Mouse (Mus musculus) spleen, postnatal 36 days (tissue): ENCODE data around the gene Prkce.

Experiments
- DNase-seq, 2 experiments: peaks; one replicate each; pipeline ENCODE4 v3.0.0; 2022; ENCODE audit warnings: low spot score in 2 of 2, mixed read lengths in 1 of 2

The Prkce gene

DNA sequence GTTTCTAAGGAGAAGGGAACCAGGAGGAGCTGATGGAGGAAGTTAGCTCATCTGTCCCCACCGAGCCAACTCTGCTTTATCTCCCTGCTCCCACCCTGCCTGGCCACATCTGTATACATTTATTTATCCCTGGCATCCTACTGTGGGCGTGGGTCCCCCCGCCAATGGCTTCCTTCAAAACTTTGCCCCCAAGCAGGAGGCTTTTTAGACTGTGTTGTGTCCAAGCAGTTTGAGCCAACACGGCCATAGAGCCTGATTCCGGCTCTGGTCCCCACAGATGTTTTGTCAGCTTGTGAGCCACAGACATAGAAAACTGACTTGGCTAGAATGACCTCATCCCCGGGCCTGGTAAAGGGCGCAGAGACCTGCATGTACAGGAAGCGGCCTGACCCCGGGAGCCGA, 89.1 kb downstream of the Prkce start:
- no peak for DNase-seq

DNA sequence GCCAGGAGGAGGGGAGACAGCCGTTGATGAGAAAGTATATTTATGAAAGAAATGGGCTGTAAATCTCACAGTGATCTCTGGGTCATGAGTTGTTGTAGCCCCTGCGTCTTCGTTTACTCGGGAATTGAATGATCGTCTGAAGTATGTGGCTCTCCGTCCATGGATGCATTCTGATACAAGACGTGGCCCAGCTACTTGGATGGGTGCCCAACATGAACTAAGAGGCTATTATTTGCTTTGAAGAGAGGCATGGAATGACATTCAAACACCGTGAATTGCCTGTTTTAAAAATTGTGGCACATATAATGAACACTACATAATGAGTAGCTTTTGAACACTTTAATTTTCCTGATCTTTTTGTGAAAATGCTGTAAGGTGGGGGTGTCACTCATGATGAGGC, 93.5 kb downstream of the Prkce start:
- DNase-seq = no peak

DNA sequence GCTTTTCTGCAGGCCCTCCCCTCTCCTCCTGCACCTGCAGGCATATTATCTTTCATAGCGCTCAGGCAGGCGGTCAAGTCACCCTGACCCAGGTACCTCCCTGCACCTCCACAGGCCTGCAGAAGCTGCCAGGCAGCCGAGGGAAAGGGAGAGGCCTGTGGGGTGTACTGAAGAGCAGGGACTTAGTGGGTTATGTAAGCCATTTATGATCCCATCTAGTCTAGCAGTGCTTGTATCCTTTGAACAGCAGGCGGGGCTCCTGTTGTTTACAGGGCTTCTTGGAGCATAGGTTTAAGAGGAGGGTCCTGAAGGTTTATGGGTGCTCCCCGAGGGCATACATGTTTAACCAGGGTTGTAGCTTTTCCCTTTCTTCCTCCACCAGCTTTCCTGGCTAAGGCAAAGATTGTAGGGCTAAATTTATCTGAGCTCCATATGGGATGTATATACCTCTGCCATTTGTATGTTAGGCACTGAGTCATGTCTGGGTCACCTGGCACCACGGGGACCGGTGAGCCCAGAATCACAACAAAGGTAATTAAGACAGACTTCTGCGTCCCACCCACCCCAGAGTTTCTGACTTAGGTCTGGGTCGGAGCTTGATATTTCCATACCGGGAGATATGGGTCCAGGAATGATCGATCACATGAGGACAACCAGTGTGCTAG, 96.5 kb downstream of the Prkce start:
- no peak for DNase-seq

DNA sequence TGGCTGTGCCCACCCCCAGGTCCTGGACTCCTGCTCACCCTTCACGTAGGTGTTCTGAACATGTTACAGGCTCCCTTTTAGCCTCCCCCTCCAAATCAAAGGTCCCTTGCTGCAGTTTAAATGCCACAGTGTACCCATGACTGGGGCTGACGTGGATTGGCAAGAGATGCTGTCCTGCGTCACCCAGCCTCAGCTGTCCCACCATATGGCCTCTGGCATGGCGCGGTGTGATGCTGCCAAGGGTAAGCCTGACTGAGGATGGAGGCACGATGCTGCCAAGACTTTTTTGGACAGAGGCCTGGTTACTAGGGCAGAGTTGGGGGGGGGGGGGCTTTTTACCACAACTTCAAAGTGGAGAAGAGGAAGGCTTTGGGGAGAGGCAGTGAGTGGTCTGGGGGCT, 98.5 kb downstream of the Prkce start:
- no peak for DNase-seq

DNA sequence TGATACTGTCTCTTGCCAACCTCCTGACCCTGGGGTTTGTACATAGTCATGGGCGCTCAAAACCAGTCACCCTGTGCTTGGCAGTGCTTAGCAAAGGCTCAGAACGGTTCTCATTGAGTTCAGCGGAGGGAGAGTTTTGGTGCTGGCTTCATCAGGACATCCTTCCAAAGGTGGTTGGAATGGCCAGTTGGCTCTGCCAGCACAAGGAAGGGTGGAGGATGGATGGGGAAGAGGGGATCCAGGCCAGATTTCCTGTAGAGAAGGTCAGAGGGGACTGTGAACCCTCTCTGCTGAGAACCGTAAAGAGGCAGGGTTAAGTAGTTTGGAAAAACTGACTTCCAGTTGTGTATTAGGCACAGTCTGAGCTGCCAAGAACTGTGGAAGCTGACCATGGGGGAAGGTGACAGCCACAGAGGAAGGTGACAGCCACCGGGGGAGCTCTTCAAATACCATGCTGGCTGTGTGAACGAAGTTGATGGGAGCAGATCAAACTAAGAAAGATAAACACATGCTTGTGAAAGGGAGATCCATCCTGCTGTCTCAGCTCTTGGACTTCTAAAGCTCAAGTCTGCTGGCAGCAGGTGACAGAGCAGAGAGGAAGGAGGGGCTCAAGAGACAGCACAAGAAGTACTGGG, 99.7 kb downstream of the Prkce start:
- no peak for DNase-seq

DNA sequence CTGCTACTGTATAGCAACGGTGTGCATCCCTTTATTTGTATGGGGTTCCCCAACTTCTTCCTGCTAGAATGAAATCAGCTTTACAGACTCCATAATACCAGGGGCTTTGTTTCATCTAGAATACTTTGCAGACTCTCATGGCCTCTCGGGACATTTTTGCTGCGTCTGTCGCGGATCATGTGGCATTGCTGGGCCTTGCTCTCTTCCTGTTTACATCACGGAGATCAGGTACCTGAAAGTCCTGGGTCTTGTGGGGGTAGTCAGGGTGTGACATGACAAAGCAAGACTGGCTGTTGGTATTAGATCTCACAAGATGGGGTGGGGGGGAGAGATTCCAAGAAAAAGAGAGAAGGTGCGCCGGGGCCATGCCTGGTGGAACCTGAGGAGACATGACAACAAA, 102.1 kb downstream of the Prkce start:
- no peak for DNase-seq

DNA sequence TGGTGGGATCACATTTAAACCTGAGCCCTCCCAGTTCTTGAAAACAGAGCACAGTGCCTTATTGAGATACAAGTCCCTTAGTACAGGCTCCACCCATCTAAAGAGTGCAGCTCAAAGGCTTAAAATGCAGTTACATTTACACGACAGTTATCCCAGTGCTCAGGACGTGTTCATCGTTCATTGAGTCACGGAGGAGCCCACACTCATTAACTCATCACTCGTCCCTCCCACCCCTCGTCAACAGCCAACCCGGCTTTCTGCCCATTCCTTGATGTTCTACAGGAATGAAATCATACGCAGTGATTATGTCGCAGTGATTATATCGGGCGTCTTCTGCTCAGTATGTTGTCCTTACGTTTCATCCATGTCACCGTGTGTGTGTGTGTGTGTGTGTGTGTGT, 102.9 kb downstream of the Prkce start:
- DNase-seq = no peak

DNA sequence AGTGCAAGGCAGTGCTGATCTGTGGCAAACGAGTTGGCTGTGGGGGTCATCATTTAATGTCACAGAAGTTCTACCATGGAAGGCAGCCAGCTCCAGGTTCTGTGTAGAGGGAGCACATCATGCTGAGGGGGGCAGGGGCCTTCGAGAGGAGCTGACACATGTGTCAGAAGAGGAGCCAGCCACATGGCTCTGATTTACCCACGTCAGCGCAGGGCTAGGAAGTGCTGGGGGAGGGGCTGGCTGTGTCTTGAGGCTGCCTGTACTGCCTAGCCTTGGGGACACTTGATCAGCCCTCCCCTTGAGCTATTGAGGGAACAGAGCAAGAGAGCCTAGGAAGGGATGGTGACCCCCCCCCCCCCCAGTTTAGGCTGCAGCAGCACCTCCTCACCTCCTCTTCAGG, 103.7 kb downstream of the Prkce start:
- no peak for DNase-seq

DNA sequence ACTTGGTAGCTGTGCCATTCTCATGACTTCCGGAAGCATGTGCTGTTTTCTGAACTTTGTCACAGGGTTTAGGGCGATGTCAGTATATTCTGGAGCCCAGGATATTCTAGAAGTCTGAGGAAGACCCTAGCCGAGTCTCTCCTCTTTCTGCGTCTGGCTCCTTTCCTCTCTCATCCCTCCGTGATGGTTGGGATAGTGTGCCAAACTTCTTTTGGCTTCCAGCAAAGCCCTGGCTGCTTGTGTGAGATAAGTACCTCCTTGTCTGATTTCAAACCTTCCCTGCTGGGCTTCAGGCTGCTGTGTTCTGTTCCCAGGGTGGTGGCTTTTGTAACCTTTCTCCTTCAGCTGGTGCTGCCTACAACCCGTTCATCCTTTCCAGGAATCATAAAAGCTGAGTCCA, 105.4 kb downstream of the Prkce start:
- DNase-seq = no peak

DNA sequence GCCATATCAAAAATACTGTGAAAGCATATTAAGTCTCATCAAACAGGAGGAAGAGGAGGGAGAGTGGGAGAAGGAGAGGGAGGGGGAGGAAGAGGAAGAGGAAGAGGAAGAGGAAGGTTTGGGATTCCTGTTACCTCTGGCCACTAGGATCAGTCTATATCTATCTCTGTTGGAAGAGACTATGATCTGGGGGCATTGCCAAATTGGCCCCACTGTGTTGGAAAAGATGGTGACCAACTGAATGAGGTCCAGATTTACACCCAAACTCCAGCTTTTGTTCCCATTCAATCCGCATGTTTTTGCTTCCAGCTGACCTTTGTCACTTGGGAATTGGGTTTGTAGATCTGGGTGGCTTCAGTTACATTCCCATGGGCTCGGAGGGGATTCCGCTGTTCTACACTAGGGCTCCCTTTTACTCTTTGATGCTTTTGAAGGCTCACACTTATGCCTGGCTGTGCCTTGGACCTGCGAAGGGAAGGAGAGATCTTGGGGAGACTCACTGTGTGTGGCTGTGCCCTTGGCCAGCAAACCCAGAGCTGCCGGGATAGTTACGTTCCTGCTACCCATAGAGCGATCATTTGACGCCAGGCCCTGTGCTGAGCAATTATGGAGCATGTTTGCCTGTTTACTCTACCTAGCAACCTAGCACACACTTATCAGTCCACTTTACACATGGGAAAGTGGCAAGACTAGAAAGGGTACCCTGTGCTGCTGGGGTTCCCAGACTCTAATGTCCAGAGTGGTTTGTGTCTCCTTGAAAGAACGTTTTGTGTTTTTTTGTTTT, 106.2 kb downstream of the Prkce start:
- no peak for DNase-seq

DNA sequence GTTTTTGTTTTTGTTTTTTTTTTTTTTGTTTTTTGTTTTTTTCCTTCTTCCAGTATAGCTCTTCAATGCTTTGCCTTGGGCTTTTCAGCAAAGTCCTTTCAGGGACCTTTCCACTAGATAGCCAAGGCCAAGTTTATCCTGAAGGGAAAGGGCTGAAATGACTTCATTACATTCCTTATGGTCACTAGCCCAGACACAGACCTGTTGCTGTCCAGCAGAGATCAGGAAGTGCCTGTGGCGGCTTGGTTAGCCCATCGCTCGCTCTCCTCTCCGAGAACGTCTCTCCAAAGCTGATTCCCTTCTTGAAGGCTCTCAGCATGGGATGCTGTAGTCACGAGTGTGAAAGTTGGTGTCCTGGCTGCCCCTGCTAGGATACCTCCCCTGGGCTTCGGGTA, 106.8 kb downstream of the Prkce start:
- no peak for DNase-seq

DNA sequence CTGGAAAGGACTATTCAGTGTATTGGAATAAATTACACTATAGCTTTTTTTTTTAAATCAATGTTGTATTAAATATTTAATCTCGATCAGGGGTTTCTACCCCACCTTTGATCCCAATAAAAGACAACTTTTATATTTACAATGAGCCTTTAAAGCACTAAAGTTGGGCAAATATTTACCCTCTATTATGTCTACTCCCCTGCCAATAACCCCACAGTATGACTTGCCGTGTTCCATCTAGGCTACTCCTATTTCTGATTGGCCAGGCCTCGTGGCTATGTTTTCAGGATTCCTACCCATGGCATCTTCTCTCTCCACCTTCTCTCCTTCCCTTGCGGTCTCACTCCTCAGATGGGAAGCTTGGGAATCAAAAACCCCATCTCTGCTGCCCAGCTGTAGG, 108.8 kb downstream of the Prkce start:
- DNase-seq = no peak

DNA sequence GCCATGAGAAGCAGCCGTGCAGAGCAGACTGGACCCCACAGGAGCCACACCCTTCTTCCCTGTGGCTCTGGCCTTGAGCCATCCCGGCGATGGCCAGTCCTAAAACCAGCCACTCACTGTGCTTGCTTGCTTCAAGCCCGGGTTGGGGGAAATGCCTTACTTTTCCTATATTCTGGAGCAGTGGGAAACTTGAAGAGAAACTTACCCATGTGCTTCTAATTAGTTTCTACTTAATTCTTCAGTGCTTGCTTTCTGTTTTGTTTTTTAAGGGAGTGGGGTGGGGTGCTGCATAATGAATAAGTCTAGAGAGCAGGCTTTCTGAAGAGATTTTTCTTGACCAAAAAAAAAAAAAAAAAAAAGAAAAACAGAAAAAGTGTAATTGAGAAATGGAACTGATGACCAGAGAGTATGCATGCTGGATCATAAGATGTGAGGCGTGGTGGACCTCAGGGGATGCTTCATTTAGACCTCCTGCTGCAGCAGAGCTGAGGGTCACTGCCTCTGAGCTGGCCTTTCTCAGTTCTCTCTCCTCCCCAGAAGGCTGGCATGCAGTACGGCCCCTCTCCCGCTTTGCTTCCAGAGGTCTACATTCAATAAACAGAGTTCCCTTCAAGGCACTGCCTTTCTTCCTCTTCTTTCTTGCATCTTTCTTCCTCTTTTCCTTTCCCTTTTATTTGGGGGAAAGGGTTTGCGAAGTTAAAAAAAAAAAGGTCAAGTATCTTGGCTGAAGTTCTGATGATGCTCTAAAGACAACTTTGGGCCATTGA, 109.6 kb downstream of the Prkce start:
- DNase-seq = no peak

DNA sequence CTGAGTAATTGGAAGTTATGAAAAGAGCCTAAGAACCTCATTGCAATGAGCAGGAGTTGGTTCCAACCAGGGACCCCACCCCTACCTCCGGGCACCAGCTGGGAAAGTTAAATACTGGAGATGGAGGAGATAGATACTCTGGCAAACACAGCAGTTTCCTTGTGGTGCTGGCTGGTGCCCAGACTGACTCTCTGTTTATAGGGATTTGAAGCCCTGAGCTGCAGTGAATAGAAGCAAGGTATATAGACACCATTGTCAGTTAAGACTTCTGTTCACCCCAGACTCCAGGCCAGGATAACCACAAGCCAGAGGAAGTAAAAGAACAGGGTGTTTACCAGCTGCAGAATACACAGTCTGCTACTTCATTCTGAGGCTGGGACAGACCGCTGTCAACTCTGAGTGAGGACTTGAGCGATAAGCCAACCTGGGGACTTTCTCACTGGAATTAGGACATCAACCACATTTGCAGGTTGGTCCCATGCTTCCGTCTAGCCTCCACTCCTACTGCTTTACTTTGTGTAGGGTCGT, 110.5 kb downstream of the Prkce start:
- peak; percentile 30 to 39 for DNase-seq

DNA sequence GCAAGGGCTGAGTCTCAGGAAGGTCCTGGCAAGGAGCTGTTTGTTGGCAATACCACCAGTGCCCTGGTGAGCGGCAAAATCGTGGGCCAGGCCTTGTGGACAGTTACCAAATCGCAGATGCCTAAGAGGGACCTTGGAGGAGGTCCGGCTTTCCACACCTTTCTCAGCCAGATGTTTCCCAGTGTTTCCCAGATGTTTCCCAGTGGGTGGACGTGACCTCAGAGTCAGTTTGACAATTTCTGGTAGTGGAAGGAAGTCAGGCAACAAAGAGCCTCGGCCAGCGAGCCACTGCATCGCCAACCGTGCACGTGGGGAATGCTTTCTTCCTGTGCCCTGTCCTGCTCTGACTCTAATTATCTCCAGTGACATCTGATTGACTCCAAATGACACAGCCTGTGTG, 112.2 kb downstream of the Prkce start:
- no peak for DNase-seq

DNA sequence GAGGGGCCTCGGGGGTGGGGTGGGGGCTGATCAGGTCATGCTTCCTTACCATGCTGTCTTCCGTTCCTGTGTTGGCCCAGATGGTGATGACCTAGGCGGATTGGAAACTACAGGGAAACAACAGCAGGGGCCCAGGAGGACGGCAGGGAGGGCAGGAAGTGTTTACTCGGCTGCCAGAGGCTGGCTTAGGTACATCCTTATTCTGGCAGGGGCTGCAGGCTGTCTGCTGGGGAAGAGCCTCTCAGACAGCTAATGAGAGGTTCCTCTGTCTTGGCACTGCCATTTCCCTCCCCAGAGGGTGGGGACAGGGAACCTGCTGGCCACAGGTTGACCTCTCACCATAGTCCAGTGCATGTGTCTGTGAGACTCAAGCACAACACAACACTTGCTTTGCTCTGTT, 116.2 kb downstream of the Prkce start:
- no peak for DNase-seq

DNA sequence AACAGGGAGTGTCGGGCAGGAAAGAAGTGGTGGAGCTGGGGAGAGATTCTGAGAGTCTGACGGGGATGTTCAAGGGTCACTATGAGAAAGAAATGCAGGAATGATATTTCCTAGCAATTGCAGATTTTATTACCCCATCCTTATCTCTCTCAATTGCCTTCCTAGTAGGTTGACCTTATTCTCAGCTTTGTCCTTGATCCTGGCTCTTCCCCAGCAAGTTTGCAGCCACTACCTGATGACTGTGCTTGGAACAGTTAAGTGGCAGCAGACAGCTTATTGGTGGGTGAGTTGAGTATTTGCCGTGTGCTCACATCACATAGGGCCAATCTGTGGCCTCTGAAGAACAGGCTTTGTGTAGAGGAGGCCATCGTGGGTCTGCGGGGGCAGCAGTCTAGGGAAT, 117.5 kb downstream of the Prkce start:
- no peak for DNase-seq

DNA sequence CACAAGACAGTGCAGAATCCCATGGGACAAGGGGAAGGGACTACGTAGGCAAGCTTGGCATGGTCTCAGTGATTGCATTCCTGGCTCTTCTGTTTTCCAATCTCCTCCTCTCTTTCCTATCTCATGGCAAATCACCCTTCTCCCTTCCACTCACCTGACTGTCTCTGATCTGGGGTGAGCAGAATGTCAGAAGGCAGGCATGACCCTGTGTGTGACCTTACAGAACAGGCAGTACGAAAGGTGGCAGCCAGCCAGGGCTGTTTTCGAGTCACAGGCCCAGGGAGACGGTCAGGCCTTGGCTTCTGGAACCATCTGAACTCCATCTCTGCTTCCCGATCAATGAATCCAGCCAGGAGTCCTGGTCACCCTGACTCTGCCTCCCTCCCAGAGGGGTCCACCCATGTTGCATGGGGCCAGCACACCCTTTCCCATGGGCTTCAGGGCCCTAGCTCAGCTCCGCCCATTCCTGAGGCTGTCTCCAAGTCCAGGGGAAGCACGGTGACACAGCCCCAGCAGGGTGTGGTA, 119.2 kb downstream of the Prkce start:
- DNase-seq = no peak

DNA sequence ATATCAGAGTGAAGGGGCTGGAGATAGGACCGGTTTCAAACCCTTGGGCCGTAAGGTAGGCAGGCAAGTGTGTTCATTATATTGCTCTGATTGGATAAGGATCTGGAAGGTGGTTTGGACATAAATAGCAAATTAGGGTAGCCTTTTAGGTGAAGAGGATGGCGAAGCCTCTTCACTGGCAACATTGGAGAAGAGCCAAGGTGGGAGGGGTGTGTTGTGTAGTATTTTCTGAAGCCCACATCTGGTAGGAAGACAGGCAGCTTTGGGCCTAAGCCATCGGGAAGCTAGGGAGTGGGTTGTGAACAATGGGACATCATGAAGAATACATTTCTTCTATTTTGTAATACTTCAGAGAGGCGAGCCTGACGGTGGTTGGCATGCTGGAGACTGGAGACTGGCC, 125.1 kb downstream of the Prkce start:
- DNase-seq = no peak

DNA sequence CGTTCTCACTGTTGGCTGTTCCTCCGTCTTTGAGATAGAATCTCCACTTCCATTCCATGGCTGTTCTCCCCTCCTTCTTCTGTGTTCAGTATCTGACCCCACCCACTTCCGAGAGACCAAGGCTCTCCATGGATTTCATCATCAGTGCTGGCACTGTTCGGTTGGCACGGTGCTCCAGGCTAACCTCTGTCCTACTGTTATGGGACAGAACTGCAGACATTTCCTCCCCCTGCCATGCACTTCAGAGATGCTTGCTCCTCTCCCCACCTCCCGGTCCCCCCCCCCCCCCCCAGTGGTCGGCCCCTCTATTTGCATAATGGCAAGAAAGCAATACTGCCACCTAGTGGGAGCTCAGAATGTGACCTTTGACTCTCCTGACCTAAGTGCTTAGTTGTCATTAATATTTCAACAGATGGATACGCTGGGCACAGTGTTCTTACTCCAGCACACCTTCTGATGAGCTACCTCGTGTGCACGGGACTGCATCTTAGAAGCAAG, 125.7 kb downstream of the Prkce start:
- DNase-seq = peak; percentile 55 to 69

DNA sequence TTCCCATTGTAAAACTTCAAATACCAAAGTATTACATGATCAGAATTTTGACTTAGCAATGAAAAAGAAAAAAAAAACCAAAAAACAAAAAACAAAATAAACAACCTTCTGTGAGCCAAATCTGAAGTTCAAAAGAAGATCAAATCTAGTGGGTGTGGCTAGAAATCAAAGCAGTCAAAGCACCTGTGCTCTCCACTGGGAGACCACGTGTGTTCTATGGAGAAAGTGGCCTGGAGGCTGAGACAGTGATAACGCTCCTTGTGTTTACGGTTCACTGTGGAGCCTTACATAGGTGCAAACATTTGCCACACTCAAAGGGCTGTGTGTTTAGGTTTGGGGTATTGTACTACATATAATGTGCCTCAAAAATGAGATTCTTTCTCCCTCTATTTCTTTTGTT, 132.0 kb downstream of the Prkce start:
- DNase-seq = no peak
